Mouse (Mus musculus): ENCODE results near the gene Mrvi1.

- TF ChIP-seq CTCF (IDR thresholded peaks at IDR 0.05; ENCODE audit: extremely low read depth, insufficient read depth, low read length) (no peak), POLR2A (IDR thresholded peaks at IDR 0.05; ENCODE audit: extremely low read depth, insufficient read depth, low read length) (no peak)
Observed at GRCm38 (mm10) chr7:110950621-110950925, 31.7 kb downstream of the Mrvi1 start.

Data from cortical plate, adult 2 months (tissue).